Mouse (Mus musculus): ENCODE measurements around the gene Fndc3b. TPM values are rescaled to one million over a fixed set of nuclear protein-coding genes. Genes with fewer than 3 reads are reported as not detected.
A peak's percentile ranks its signal among the peaks of the same experiment; 100 is the strongest.

The Fndc3b gene
- total RNA-seq, 1 experiment from 2014 or later, result 14.3 TPM

DNA sequence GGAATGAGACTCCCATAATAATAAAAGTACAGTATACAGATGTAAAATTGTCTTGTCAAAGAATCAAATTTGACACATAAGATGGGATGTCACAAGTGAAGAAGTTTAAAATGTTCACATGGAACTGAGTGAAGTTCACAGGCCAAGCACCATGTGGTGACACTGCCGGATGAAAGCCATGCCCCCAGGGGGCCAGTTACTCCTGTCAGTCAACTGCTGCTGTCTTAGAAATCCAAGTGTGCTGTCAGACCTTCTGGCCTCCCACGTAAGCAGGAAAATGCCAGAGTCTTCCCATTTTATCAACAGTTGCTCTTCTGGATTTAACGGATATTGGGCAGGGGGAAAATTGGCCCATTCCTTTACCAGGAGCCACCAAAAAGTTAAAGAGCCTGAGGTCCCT is 75.3 kb downstream of the Fndc3b start:
- ATAC-seq (ENCODE audit: extremely low read depth, insufficient number of reproducible peaks, low FRiP score, poor library complexity, severe bottlenecking), result no peak

DNA sequence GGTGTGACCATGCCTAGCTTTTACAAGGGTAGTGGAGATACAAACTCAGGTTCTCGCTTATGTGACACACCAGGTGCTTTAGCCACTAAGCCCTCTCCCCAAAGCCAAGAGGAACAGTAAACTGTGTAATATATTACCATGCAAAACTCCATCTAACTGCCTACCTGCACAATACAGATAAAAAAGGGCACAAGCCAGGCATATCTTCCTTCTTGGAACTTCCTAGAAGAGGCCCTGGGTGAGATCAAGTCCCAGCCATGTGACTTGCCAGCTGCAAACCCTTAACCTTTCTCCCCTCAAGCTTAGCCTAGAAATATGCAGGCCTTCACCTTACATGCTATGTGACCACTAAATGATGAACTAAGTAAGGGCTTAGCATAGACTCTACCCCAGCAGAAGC is 78.2 kb downstream of the Fndc3b start:
- ATAC-seq (ENCODE audit: extremely low read depth, insufficient number of reproducible peaks, low FRiP score, poor library complexity, severe bottlenecking), result no peak

DNA sequence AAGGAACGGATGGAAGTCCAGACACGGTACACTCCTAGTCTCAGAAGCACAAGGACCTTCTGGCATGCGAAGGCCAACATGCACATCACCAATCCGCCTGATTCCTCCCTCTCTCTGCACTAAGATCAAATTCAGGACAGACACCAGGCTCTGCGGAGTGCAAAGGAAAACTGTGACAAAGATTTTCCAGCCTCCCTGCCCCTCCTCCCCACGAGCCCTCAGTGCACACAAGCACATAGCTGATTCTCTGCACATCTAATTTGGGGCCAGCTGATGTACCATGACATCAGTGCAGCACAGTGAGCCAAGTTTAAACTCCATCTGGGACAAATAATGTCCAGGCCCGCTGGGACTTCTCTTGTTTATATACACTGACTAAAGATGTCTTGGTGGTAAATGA is 80.0 kb downstream of the Fndc3b start:
- no peak for ATAC-seq (ENCODE audit: extremely low read depth, insufficient number of reproducible peaks, low FRiP score, poor library complexity, severe bottlenecking)

DNA sequence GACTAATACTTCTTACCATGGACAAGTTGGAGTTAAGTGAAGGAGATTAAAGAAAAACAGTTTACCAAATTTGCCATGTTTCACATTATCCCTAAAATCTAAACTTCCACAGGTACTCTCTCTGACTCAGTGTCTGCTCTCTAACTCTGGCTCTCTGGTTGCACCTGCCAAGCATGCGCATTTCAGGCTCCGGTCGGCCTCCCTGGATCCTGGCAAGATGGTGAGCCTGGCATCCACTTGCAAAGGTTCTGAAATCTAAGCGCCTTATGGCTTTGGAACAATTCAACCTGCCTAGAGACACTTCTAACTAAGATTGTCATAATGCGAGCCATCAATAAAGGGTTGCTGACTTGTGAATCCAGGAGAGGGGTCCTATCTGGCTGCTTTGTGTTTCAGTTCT is 81.4 kb downstream of the Fndc3b start:
- ATAC-seq (ENCODE audit: extremely low read depth, insufficient number of reproducible peaks, low FRiP score, poor library complexity, severe bottlenecking), result no peak

DNA sequence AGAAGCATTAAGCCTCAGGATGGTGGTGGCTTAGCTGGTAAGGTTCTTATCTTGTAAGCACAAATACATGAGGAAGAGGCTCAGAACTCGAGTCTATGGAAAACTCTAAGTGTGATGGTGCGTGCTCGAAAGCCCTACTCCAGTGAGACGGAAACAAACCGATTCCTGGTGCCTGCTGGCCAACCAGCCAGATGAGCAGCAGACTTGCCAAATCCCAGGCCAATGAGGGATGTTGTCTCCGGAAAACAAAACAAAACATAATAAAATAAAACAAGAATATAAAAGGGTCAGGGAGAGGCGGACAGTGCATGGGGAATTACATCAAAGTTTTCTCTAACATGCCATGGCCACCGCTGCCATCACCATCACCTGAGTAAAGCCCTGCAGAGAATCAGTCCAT is 84.8 kb downstream of the Fndc3b start:
- no peak for ATAC-seq (ENCODE audit: extremely low read depth, insufficient number of reproducible peaks, low FRiP score, poor library complexity, severe bottlenecking)

DNA sequence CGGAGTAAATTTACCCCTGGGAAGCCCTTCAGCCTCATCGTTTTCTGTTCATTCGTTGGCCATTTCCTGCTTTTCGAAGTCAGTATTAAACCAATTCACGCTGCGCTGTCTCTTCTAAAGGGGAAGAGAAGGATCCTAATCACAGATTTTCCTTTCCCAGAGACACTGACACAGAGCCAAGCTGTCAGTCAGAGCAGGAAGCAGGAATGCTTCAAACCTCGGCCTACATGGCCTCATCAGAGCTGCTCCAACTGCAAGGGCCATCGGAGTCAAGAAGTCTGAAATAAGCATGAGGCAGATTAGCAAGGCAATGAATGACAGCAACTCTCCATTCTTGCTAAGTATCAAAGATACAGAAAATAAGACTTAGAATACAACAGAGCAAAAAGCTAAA is 85.5 kb downstream of the Fndc3b start:
- ATAC-seq (ENCODE audit: extremely low read depth, insufficient number of reproducible peaks, low FRiP score, poor library complexity, severe bottlenecking), result no peak

DNA sequence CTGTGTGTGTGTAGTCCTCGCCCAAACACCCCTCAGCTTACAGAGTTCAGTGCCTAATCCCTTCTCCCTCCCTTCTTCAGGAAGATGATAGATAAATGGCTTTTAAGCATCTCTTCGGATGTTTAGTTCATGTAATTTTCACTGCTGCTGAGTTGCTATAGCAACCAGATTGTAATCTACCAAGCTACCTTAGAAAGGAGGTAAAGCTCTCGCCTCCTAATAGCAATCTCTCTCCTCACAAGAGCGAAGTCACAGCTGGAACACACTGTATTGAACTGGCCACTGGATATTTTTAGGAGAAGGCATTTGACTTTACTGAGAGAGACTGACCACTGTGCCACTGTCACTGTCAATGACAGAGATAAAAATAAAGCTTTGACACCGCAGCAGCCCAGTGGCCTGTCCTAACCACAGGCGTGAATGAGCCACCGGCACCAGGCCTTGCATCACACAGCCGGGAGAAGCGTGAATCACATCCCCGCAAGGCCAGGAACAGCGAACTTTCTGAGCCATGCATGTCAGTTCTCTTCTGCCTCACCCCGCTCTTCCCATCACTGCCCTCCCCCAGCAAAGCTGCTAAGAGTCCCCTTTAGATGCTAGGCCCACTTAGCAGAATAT is 86.0 kb downstream of the Fndc3b start:
- ATAC-seq (ENCODE audit: extremely low read depth, insufficient number of reproducible peaks, low FRiP score, poor library complexity, severe bottlenecking), result no peak

DNA sequence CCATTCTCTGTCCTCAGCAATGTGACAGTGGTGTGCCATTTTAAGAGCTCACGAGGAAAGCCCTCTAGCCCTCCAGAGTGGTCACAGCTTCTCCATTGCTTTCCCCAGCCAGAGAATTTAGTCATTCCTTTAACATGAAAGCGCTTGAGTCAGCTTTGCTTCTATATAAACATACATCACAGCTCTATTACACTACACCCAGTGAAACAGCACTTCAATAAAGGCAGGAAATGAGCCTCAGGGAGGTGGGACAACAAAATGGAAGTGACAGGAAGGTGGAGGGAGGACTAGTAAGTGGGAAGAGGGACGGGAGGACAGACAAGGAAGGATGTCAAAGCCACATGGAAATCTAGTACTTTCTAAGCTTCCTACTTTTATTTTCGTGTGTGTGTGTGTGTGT is 88.7 kb downstream of the Fndc3b start:
- no peak for ATAC-seq (ENCODE audit: extremely low read depth, insufficient number of reproducible peaks, low FRiP score, poor library complexity, severe bottlenecking)

DNA sequence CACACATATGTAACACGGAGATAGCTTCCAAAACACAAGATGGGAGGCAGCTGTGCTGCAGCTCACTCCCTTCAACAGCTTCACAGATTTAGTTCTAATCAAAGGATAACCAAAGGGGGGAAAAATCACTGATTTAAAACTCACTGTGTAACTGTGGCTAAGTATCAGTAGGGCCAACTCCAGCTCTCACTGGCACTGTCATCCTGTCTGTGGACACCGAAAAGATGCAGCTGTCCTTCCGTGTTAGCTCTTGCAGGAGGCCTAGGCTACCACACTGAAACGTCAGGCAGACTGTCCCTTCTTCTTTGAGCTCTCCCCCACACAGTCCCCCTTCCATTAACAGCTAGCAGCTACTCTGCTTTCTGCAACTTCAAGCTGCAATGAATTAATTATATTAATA is 89.9 kb downstream of the Fndc3b start:
- no peak for ATAC-seq (ENCODE audit: extremely low read depth, insufficient number of reproducible peaks, low FRiP score, poor library complexity, severe bottlenecking)

DNA sequence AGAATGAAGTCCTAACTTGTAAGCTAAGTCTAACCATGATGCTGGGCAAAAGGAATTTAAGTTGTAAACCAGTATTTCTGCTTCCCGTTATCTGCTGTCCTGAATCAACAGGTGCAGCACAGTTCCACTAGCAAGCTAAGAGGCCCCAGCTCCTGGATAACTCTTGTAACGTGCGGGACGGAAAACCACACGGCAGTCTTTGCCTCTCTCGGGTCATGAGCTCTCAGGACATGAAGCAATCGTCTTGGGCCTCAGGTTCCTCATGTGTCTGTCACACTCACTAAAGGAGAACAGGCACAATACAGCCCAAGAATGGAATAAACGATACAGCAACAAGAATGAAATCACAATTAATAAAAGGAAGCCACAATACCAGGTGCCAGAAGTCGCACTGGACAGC is 93.4 kb downstream of the Fndc3b start:
- ATAC-seq (ENCODE audit: extremely low read depth, insufficient number of reproducible peaks, low FRiP score, poor library complexity, severe bottlenecking), result peak; percentile 77

DNA sequence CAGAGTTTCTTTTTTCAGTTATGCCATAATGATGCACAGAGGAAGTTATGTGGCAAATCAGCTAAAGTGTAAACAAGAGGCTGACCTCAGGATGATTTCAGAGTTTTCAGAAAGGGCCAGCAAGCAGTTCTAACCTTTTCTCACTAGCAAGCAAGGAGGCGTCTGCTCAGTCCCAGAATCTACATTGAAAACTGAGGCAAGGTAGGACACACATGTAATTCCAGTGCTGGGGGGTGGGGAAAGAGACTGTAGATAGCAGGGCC is 93.9 kb downstream of the Fndc3b start:
- ATAC-seq (ENCODE audit: extremely low read depth, insufficient number of reproducible peaks, low FRiP score, poor library complexity, severe bottlenecking), result peak; percentile 22; the same call in 1 of the 2 replicates

DNA sequence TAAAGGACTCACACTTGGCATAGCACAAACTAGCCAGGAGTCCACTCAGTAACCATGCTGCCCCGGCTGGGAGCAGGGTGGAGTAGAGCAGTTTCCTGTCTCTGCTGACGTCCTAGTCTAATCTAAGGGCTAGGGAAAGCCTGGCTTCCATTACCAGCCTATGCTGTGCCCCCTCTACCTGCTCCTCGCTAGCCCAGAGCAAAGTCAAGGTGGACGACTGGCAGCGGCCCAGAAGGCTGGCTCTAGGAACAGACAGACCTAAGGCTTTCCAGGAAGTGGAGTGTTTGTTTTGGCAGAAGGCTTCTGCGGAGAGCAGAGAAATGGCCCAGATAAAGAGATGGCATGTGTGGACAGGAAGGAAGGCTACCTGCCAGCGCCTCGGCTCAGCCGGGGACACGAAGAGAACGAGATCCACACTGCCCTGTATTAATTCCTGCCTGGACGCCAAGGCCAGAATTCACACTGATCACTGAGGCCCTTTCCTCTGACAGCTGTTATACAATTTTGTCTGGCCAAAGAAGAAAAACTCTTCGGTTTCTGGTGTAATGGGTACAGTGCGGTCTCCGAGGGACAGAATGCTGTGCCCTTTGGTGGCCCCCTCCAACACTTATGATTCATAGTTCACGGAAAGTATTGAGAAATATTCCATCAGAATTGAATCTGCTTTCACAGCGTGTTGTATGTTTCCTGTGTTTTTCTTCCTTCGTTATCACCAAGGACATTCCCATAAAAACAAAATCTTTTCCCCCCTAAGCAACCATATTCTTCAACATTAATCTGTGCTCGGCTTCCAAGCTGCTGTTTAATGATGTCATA is 94.5 kb downstream of the Fndc3b start:
- ATAC-seq (ENCODE audit: extremely low read depth, insufficient number of reproducible peaks, low FRiP score, poor library complexity, severe bottlenecking), result peak; percentile 34; the same call in 1 of the 2 replicates

DNA sequence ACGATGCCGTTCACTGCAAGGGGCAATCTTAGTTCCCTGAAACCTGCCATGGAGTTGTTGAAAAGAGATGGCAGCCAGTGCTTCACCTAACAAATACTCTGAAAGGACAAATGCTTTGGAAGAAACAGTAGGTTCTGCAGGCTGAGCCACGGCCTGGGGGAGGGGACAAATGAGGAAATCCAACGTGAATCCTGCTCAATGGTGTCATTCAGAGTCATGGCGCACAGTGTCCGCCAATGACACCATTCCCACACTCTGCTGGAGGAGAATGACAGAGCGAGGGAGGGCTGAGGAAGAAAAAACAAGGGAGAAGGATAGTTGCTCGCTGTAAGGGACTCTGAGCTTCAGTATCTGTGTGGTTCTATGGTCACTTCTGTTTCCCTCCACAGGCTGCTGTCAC is 95.6 kb downstream of the Fndc3b start:
- no peak for ATAC-seq (ENCODE audit: extremely low read depth, insufficient number of reproducible peaks, low FRiP score, poor library complexity, severe bottlenecking)

DNA sequence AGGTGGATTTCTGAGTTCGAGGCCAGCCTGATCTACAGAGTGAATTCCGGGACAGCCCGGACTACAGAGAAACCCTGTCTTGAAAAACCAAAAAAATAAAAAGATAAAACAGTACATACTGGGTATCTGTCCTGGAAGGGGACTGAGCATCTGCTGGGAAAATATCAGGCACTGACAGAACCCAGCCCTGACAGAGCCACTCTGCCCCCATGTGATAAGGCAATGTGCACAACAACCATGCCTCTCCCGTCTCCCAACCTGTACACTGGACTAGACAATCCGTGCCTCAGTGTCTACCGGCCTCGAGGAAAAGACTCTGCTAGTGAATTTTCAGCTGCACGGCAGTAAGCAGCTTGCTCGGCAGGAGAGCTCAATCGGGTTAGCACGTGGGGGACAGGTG is 97.3 kb downstream of the Fndc3b start:
- ATAC-seq (ENCODE audit: extremely low read depth, insufficient number of reproducible peaks, low FRiP score, poor library complexity, severe bottlenecking), result no peak

DNA sequence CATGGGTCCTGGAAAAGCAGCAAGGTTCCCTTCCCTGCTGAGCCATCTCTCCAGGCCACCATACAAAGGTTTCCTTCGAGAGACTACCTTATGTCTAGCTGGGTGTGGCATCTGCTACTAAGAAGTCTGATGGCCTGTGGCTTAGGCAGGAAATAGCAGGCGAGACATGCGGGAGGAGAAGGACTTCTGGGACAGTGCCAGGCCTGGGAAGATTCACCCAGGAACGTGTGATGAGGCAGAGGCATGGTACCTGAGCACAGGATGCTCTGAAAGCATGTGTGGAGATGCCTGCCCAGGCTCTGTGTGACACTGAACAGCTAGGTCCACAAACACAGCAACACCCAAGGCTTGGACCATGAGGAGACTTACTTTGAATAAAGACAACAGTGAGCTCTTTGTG is 98.1 kb downstream of the Fndc3b start:
- no peak for ATAC-seq (ENCODE audit: extremely low read depth, insufficient number of reproducible peaks, low FRiP score, poor library complexity, severe bottlenecking)

DNA sequence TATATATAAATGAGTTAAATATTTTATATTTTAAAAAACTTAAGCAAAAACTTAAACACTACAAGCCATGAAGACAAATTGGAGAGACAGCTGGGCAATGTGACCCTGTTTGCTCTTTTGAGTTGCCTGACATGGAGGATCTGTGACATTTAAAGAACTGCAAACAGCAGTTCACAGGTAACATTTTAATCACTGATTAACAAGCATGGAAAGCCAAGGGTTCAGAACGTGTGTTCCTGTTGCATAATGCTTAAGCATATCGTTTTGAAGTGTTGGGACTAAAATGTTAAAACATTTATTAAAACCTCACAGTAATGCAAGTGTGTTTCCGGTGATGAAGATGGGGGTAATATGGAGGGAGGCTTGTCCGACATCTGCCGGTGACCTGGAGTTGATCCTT is 99.1 kb downstream of the Fndc3b start:
- ATAC-seq (ENCODE audit: extremely low read depth, insufficient number of reproducible peaks, low FRiP score, poor library complexity, severe bottlenecking), result no peak

DNA sequence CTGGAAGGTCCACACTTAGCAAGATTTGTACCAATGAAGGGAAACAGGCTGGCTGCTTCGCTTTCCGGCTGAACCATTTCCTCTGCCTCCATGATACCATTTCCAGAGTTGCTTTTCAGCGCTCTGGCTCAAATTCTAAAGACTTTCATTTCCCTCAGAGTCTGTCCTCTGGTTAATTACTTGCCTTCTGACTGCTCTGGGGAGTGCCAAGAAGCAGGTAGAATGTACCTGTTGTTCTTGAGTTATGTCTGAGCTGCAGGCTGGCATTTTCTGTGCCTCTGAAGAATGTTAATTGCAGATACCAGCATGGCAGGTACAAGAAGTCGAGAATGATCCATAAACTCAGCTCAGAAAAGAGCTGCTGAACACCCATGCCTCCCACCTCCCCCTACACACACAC is 100.6 kb downstream of the Fndc3b start:
- ATAC-seq (ENCODE audit: extremely low read depth, insufficient number of reproducible peaks, low FRiP score, poor library complexity, severe bottlenecking), result no peak

DNA sequence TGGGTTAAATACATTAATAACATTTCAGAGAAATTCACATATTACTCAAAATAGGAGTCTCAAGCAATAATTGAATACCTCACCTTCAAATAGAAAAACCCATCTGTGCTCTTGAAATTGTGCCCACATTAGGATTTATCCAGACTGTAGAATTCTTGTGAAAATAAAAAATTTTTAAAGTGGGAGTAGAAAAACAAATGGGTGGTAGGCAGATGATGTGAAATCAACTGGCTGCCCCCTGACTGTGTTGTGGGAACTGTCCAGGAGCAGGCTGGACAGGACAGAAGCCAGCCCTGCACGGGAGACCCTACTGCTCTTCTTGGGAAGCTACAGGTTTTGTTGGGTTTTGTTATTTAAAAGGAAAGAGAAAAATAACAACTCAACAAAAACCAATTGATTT is 101.0 kb downstream of the Fndc3b start:
- no peak for ATAC-seq (ENCODE audit: extremely low read depth, insufficient number of reproducible peaks, low FRiP score, poor library complexity, severe bottlenecking)

DNA sequence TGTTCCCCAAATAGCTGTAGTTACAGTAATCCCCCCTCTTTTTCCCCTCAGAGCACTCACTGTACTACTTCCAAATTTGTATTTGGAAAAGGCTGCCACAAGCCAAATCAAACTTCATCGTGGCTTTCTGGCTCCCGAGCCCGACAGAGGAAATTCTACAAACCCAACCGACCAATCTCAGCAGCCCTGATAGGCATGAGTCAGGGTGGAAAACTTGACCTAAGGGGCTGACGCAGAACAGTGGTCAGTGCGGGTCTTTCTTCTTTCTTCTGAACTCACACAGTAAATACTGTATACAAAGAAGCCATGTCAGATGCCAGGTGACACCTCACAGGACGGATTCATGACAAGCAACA is 103.3 kb downstream of the Fndc3b start:
- ATAC-seq (ENCODE audit: extremely low read depth, insufficient number of reproducible peaks, low FRiP score, poor library complexity, severe bottlenecking), result no peak

DNA sequence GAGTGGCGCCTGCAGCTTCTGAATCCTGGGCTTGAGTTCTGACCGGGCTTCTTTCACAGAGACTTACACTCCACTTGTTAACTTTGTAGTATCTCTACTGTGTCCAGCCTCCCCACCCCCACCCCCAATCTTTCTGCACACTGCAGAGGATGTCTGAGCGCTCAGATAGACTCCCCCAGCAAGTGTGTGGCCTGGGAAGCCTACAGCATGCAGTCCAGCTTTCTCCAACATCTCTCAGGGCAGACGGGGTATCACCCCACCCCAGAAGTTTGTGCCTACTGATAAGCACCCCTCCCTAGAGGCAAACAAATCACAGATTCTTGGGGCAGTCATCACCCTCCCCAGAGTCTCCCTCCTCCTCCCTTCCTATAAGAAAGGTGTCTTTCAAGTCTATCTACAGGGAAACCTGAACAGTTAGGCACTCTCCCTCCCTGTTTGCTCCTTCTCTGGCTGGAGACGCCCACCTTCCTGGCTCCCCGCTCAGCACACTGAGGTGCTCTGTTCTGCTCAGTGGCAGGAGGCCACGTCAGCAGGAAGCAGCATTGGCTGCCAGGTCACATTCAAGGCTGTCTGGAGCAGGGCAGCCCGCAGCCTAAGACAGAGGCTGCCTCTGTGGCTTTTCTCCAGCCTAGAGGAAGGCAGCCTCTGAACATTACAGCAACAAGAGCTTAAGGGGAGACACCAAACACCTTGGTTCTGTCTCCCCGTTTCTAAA is 103.9 kb downstream of the Fndc3b start:
- ATAC-seq (ENCODE audit: extremely low read depth, insufficient number of reproducible peaks, low FRiP score, poor library complexity, severe bottlenecking), result no peak

All from neutrophil, adult 5-6 weeks (primary cell).